Mouse (Mus musculus) brain, embryonic 14.5 days (tissue): Measurements from ENCODE around the gene Raet1e. TPM values are rescaled to one million over a fixed set of nuclear protein-coding genes. Genes with fewer than 3 reads are reported as not detected.
A peak's percentile ranks its signal among the peaks of the same experiment; 100 is the strongest.
"Not testable (repeated sequence)": the region's sequence is repeated elsewhere in the genome, so short reads cannot be mapped to it uniquely, and the experiment has no call there.

Experiments
- DNase-seq: peaks from one replicate; pipeline ENCODE4 v3.0.0-alpha.2; 2011; ENCODE audit warnings: low read depth
- CTCF ChIP-seq: fragments of 200-500 bp; IDR thresholded peaks from 2 replicates; pipeline ENCODE4 v1.5.1; 2012; ENCODE audit warnings: inconsistent platforms, mild to moderate bottlenecking, moderate library complexity, borderline replicate concordance; ENCODE audit not compliant: insufficient read depth, insufficient read length; ENCODE audit errors: extremely low read depth
- polyA plus RNA-seq: library from polyadenylated mRNA; depleted of rRNA; stranded (reverse); fragments of >200 nt; gene quantifications from 2 replicates; pipeline ENCODE4 v1.2.3, GENCODE M21; 2012; rRNA removed

Gene Raet1e
- polyA plus RNA-seq, 1 experiment: 1.1 TPM

GRCm38 (mm10) chr10:22364915-22365314 is 206.5 kb downstream of the Raet1e start:
- not testable (repeated sequence) for DNase-seq

GRCm38 (mm10) chr10:22381226-22381625 is 222.9 kb downstream of the Raet1e start:
- not testable (repeated sequence) for DNase-seq

GRCm38 (mm10) chr10:22390146-22390545 is 231.8 kb downstream of the Raet1e start:
- not testable (repeated sequence) for DNase-seq

GRCm38 (mm10) chr10:22391616-22392015 is 233.2 kb downstream of the Raet1e start:
- DNase-seq: not testable (repeated sequence)

- not testable (repeated sequence) for DNase-seq
Observed at GRCm38 (mm10) chr10:22393028-22393824, 234.9 kb downstream of the Raet1e start.

- DNase-seq: not testable (repeated sequence)
Observed at GRCm38 (mm10) chr10:22396680-22397079, 238.3 kb downstream of the Raet1e start.

GRCm38 (mm10) chr10:22402225-22402917 is 244.0 kb downstream of the Raet1e start:
- peak; percentile 58 for DNase-seq
- peak; percentile 53; the same call in 1 of the 2 replicates for TF ChIP-seq CTCF

GRCm38 (mm10) chr10:22413702-22414494 is 255.5 kb downstream of the Raet1e start:
- peak; percentile 43 for DNase-seq

Other genes with a start within 250 kb of the Raet1e start
- not detected in 2 replicates for gene 4930444G20Rik, start 90.5 kb upstream of the Raet1e start, polyA plus RNA-seq
- 2.6 and 3.4 TPM in 2 replicates for gene E030030I06Rik, start 9.3 kb upstream of the Raet1e start, polyA plus RNA-seq
- 0.78 and 0.93 TPM in 2 replicates for gene H60b, start within 50 bp of the Raet1e start, polyA plus RNA-seq
- gene Raet1d, start 202.0 kb downstream of the Raet1e start, polyA plus RNA-seq: 1.4 and 1.8 TPM in 2 replicates